Mouse (Mus musculus) bone marrow macrophage, adult 2 months (primary cell): Measurements from ENCODE around the gene Sec24c.

Experiments
- CTCF ChIP-seq: IDR thresholded peaks from 2 replicates; pipeline ENCODE4 v1.5.1; 2012; ENCODE audit warnings: low read depth, mild to moderate bottlenecking, low read length, moderate library complexity
- POLR2A ChIP-seq: IDR thresholded peaks from 2 replicates; pipeline ENCODE4 v1.6.1; 2012; ENCODE audit warnings: mild to moderate bottlenecking, low read depth, low read length, borderline replicate concordance

DNA sequence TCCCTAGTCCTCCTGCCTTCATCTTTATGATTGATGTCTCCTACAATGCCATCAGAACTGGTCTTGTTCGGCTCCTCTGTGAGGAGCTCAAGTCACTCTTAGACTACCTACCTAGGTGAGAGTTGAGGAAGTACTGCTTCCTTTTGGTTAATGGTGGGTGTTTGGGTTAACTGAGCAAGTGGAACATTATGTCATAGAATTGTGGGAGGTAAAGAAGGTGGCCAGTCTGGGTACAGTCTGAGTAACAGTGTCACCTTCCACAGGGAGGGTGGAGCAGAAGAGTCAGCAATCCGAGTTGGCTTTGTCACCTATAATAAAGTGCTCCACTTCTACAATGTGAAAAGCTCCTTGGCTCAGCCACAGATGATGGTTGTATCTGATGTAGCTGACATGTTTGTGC lies 14.9 kb downstream of the Sec24c start:
- TF ChIP-seq POLR2A (no peak), CTCF (no peak)
